Mouse (Mus musculus): ENCODE measurements around the gene Clec3b.

The Clec3b gene

DNA sequence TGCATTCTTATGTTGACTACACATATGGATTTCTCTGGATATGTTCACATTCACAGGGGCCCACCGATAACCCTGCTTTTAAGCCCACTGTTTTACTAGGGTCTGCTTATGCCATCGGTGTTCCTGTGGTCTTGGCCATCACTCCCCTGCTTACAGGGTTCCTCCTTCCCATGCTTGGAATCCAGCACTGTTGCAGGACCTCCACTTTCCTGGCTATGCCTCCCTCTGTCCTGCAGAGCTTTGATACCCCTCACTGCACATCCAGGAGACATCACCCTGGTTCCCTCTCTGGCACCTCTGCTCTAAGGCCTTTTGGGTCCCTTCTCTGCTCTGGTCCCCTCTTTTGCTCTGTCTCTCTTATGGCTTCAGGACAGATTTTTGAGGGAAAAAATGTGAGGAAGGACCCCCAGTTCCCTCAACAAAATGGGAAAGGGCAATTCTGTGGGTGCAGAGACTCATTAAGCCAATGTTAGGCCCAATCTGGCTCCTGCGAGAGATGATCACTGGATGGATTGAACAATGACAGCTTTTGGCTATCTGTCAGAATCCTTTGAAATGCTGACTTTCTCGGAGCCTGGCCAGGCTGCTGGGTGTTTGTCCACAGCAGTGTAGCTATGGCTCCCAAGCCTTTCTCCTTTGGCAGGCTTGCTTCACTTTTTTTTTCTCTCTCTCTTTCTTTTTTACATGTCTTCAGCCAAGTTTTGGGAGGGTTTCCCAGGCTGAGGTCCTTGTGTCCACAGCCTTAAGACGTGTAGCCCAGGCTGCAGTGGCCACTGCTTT is at the start of gene Clec3b:
TSS of gene Clec3b (plus strand) at position 706 of the 780 bp plus-strand sequence.
- peak in 1 of 2 experiments; percentile 47 for DNase-seq (ENCODE audit: inconsistent age in 2 of 2, low spot score in 1 of 2)

DNA sequence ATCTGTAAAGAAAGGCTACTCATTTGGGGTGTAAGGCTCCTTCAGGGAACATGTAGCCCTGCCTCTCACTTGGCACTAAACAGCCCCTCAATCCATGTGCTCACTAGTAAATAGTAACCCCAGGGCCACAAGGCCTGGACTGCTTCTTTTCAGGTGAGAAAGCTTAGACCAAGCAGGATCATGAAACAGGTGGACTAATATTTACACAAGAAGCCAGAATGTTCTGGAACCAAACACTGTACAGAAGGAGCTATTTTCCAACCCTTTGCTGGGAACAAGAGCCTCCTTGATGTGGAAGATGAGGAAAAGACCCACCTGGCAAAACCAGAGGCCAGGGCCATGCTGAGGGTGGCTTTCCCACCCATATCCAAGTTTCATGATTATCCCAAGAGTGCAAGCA is 47.3 kb upstream of the Clec3b start:
- no peak for DNase-seq (ENCODE audit: inconsistent age in 2 of 2, low spot score in 1 of 2)

DNA sequence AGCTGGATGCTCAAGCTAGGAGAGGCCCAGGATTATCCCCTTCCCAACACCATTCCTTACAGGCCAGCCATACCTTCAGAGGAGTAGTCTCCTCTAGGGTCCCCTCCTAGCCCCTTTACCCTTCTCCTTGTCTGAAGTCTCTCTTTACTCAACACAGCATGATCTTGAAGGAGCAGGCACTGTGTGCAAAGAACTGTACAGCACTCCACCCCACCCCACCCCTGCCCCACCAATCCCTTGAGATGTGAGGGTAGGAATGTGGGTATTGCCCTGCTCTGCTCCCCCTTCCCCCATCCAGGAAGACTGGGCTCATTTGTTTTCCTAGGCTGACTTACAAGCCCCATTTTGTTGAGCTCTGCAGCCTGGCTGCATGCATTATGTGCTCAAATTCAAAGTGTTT is 46.4 kb upstream of the Clec3b start:
- no peak for DNase-seq (ENCODE audit: inconsistent age in 2 of 2, low spot score in 1 of 2)

DNA sequence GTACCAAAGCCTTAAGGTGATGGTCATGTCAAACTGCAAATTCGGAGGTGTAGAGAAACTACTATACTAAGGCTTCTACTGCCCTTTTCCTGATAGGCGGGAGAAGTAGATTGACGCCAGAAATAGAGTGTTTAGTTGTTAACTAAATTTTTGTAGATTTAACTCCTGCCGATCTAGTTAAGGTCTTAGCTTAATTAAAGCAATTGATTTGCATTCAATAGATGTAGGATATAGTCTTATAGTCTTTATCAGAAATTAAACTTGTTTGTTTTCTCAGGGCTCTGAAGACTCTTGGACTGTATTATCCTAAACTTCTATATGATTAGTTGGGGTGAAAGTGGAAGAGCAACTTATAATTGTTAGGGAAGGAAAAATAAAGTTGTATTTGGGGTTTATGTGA is 43.6 kb upstream of the Clec3b start:
- no peak for DNase-seq (ENCODE audit: inconsistent age in 2 of 2, low spot score in 1 of 2)

DNA sequence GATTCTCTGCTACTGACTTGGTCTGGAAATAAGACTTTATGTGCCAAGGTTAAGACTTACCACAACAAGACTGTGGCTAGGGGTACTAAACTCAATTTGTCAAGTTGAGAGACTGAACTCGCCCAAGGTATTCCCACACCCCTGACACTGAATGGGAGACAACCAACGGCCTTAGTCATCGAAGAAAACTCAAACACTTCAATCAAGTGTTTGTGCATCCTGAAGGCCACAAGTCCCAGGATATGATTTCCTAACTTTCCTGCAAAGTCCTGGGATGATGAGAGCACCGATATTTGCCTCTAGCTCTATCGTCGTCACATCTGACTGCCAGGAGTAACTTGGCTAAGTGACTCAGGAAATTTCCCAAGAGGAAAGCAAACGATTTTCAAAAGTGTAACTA is 41.6 kb upstream of the Clec3b start:
- no peak for DNase-seq (ENCODE audit: inconsistent age in 2 of 2, low spot score in 1 of 2)

DNA sequence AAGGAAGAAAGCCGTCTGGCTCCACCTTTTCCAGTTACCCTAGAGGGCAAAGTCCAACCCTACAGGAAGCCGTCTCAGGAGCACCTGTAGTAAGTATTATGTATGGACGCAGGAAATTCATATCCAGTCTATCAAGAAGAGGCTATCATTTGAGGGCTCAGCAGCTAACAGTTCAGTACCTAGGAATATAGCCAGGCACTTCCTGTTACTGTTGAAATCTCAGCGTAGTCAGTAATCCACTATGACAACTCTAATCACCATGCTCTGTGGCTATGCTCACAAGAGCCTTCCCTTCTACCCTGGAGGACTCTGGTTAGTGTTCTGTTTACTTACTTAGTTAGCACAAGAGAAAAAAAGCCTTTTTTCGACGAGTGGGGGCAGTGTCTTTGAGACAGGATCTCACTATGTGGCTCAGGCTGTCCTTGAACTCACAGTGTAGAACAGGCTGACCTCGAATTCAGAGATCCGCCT is 39.0 kb upstream of the Clec3b start:
- peak in 1 of 2 experiments; percentile 16 for DNase-seq (ENCODE audit: inconsistent age in 2 of 2, low spot score in 1 of 2)

DNA sequence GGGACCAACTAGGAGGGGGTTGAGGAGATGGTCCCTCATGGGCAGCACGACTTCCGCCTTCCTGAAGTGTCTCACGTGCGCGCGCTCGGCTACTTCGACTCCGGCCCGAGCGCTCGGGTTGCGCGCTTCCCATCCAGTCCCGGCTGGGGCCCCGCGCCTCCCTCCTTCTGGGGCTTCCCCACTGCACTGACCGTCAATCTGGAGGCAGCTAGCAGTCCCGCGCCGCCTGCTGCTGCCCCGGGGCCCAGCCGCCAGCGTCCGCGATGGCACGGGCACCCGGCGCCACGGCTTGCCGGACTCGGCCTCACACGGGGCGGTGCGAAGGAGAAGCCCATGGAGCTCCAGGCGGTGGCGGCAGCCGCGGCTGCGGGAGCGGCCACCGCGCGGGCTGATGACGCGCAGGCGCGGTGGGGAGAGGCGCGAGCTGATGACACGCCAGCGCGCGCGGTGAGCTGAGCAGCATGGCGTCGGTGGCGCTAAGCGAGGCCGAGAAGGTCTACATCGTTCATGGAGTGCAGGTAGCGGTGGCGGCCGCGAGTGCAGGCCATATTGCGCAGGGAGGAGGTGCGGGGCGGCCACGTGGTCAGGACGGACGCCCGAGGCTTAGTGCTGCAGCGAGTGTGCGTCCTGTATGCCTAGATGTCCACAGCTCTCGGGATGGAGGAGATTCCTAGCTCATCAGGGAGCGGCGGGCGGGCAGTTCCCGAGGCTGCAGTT is 37.8 kb upstream of the Clec3b start, which contains the start of the genes Zdhhc3 and Exosc7:
TSS of gene Zdhhc3 (minus strand) at position 401 of the 717 bp plus-strand sequence.
TSS of gene Exosc7 (plus strand) at position 411 of the 717 bp plus-strand sequence.
- peak; percentile 91 to 97 for DNase-seq (ENCODE audit: inconsistent age in 2 of 2, low spot score in 1 of 2)

DNA sequence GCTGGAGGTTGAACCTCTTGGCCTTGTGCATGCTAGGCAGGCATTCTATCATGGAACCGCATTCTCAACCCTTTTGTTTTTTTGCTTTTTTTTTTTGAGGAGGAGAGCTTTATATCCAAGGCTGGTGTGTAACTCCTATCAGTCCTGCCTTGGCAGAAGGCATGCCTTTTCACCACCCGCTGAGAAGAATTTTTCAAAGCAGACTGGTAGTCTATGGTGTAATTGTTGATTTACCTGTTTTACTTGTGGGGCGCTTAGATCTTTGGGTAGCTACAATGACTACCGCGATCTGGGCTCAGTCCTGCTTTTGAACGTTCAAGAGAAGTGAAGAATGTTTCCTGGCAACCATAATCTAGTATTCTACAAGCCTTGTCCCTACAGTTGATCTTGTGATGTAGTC is 36.8 kb upstream of the Clec3b start:
- no peak for DNase-seq (ENCODE audit: inconsistent age in 2 of 2, low spot score in 1 of 2)

DNA sequence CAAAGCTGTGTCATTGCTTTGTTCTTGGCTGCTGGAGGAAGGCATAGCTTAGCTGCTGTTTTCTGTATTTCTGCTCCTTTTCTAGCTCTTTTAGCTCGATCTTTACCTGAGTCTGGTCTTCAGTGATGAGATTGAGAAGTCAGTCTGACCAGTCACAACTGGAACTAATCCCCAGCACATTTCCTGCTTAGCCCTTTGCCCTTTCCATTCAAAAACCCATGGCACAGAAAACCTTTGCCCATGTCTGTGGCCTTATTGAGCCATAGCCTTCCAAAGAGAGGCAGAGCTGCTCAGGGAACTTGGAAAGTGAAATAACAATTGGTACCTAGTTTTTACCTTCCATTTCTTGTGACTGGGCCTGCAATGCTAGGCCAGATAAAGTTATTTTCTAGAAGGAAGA is 35.2 kb upstream of the Clec3b start:
- no peak for DNase-seq (ENCODE audit: inconsistent age in 2 of 2, low spot score in 1 of 2)

DNA sequence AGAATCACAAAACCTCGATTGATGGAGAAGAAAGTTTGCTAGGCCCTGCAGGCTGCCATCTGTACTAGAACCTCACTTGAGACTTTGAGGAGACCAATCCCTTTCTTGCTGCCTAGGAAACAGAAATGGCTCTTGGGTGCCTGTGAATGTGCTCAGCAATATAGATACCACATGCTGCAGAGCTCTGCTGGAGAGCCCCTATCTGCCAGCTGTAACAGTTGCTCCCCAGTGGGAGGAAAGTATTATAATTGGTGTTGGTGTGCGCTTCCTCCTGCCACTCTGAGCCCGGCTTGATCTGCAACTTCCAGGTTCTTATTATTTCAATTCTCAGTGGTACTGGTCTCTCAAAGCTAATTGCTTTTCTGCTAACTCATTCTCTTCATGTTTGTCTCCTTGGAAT is 27.7 kb upstream of the Clec3b start:
- no peak for DNase-seq (ENCODE audit: inconsistent age in 2 of 2, low spot score in 1 of 2)

DNA sequence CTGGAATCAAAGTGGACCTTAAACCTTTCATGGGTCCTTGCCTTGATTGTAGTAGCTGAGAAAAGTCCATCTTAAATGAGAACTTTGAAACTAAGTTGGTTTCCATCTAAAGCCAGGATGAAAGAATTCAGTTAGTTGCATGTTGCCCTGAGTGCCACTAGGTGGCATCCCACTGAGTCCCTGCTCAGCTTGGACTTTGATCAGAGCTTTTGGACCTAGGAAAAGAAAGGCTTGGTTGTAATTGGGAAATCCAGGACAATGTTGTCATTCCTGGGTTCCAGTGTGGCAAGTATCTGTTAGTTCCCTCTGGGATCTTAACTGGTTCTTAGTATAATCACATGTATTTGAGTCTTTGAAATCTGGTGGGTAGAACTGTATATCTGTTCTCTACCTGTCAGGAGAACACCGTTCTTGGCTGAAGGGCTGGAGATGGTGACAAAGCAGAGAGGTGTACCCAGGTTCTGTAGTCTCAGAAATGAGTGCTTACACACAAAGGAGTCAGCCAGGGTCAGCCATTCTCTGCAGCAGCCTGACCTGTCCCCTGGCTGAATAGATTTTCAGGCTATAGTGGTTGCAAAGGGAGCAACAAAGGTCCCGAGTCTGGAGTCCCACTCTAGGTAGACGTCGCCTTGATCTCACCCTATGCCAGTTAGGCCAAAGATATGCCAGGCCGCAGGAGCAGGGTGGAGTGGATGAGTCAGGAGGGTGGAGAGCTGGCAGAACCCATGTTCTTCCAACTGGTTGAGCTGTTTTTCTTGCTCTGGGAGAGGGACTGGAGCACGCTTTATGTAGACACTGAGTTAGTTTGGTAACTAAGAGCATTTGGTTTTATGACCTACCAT is 27.0 kb upstream of the Clec3b start:
- peak in 1 of 2 experiments; percentile 59 for DNase-seq (ENCODE audit: inconsistent age in 2 of 2, low spot score in 1 of 2)

DNA sequence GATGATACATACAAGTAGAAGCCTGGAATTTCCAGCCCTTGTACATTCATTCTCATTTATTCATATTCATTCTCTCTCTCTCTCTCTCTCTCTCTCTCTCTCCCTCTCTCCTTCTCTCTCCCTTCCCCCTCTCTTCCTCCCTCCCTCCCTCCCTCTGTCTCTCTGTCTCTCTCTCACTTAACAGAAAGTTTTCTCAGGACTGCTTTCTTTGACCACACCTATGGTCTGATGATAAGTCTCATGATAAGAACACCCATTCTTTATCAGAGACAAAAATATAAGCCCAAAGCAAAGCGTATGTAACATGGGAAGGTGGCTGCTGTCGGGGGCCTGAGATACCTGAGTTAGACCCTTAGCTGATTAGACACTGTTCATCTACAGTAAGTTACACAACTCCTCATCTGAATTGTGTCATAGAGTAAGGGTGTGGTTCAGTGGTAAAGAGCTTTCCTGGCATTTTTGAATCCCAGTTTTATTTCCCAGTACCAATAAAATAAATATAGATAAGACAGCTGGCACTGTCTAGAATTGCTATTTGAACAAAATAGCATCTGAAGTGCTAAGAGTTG is 26.2 kb upstream of the Clec3b start:
- DNase-seq (ENCODE audit: inconsistent age in 2 of 2, low spot score in 1 of 2) = no peak

DNA sequence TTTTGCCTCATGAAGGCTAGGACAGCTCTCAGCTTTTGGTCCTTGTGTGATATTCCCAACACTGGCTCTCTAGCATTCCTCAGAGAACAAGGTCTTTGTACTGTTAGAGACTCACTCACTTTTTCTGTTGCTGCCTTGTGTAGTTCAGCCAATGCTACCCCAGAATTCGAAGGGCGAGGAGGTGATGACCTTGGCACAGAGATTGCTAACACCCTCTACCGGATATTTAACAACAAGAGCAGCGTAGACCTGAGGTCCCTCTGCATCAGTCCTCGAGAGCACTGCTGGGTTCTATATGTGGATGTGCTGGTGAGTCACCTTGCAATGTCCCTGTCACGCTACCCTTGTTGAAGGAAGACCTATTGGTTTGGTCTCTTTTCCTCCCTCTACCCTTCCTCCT is 23.1 kb upstream of the Clec3b start:
- DNase-seq (ENCODE audit: inconsistent age in 2 of 2, low spot score in 1 of 2) = no peak

DNA sequence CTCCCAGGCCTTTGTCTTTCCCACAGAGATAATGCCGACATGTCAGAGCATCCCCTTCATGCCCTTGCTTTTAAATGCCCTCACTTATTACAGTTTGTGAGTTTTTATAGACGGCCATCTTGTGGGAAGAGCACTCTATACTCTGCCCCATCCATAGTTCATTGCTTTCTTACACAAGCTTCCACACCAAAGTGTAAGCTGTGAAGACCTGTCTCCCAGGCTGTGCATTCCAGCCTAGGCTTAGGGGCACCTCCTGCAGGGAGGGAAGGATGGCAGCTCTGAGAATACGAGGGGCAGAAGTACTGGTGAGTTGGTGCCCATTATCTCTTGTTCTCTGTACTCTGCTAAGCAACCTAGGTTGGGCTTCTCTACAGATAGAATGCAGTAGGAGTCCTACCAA is 17.8 kb upstream of the Clec3b start:
- no peak for DNase-seq (ENCODE audit: inconsistent age in 2 of 2, low spot score in 1 of 2)

DNA sequence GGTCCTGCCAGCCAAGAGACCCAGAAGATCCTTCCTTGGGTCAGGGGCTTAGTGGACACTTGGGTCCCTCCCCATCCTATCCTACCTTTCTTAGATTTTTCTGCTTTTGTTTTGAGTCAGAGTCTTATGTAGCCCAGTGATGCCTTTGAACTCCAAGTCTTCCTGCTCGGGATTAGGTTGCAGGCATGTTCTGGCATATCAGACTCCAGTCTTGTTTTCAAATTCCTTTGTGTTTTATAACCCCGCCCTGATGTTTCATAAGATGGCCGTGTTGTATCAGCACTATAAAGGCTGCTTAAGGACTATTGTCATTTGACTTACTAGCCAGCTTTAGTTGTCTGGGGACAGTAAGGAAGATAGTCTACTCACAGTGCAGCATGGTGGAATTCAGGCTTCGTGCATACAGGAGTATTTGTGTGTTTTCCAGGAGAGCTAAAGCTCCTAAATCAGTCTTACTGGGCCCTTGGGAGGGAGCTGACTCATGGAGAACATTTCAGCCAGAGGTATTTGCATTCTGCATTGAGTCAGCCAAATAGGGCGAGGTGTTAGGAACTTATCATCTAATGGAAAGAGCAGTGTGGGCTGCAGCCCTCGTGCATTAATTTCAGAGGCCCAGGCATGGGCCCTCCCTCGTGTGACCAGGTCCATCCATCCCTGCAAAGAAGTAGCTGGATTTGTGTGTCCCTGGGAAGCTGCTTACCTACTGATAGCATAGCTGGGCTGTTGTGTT is 13.6 kb upstream of the Clec3b start:
- DNase-seq (ENCODE audit: inconsistent age in 2 of 2, low spot score in 1 of 2) = peak in 1 of 2 experiments; percentile 48

DNA sequence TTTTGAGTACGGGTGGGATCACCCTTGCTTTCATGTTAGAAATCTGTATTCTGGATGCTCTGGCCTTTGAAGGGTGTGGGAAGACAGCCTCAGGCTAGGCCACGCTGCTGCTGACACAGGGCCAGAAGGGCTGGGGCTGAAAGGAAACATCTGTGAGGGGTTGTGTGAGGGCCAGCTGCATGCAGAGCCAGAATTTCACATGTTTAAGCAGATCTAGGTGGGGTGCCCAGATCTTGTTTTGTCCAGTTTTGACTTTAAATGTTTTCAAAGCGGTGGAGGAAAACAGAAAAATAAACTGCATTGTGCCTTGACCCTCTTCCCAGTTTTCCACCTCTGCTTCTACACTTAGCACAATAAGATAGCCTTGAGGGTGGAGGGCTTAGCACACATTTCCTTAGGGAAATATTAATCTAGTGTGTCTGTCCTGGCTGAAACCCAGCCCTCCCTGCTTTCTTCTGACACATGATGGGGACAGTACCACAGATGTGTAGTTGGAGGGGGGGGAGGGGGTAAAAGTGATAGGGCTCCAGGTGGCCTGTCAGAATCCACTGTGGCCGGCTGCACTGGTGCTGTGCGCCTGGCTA is 11.8 kb upstream of the Clec3b start:
- DNase-seq (ENCODE audit: inconsistent age in 2 of 2, low spot score in 1 of 2) = peak; percentile 32 to 66

DNA sequence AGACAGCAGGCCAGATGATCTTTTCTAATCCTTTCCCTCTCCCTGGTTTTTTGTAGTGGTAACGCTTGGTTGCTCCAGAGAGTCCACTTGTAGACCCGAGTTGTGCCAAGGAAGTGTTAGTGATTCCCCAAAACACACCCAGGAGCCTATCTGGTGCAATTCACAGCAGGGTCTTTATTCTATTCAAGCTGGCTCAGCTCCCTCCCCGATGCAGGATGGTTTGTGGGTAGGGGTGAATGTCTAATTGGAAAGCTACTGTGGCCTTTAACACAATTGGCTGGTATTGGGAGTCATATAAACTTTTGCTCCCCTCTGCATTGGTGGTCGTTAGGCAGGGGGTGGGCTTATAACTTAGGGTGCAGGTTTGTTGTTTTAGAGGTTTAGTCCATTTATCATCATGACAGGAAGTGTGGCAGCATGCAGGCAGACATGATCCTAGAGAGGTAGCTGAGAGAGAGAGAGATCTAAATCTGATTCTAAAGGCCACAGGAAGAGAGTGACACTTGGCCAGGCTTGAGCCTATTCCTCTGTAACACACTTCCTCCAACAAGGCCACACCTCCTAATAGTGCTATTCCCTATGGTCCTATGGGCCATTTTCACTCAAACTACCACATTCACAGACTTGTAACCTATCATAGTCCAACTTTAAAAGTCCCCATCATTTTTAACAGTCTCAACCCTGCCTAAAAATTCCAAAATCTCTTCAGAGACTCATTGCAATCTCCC is 10.7 kb upstream of the Clec3b start:
- no peak for DNase-seq (ENCODE audit: inconsistent age in 2 of 2, low spot score in 1 of 2)

DNA sequence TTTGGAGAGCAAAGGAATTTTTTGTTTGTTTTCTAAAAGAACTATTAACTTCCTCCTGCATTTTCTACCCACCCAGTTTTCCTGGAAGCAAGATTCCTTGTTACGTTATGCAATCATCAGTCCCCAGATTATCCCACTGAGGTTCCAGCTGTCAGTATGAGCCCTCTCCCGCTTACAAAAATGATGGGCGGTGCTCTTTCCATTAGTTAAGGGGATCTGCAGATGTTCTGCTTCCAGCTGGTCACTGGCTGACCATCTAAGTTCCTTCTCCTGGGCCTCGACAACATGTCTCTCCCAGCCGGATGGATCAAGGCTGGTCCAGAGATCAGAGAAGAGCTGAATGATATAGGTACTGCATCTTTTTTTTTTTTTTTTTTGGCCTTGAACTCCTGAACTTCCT is 2.3 kb upstream of the Clec3b start:
- no peak for DNase-seq (ENCODE audit: inconsistent age in 2 of 2, low spot score in 1 of 2)

DNA sequence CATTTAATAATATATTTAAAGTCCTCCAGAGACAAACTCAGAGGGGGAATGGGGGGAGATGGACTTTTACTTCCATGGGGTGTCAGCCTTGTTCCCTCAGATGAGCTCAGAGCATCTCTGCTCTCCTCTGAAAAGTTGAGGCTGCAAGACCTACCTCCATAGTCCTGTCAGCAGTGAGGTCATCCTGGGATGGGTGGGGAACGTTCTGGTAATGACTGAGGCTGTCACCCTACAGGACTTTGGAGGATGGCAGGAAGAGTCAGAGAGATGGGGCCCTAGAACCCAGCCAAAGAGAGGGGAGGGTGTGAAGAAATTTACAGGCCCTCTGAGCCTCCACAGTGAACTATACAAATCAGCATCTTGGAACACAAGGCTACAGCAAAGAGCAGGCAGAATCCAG is 815 bp downstream of the Clec3b start:
- DNase-seq (ENCODE audit: inconsistent age in 2 of 2, low spot score in 1 of 2) = no peak

Measured in adrenal gland, adult (tissue).